Mouse (Mus musculus) inflammation-experienced regulatory T-cells (primary cell): Measurements from ENCODE around the gene Rrn3. TPM values are rescaled to one million over a fixed set of nuclear protein-coding genes. Genes with fewer than 3 reads are reported as not detected.

Source experiments
- polyA plus RNA-seq, 2 experiments: library from polyadenylated mRNA; unstranded; fragments of 100-300 nt; shearing (Covaris generic); gene quantifications; one replicate each; pipeline ENCODE4 v1.2.1; 2017

The Rrn3 gene
- 10 to 100 TPM; 35.7 to 43.4 TPM for polyA plus RNA-seq

DNA sequence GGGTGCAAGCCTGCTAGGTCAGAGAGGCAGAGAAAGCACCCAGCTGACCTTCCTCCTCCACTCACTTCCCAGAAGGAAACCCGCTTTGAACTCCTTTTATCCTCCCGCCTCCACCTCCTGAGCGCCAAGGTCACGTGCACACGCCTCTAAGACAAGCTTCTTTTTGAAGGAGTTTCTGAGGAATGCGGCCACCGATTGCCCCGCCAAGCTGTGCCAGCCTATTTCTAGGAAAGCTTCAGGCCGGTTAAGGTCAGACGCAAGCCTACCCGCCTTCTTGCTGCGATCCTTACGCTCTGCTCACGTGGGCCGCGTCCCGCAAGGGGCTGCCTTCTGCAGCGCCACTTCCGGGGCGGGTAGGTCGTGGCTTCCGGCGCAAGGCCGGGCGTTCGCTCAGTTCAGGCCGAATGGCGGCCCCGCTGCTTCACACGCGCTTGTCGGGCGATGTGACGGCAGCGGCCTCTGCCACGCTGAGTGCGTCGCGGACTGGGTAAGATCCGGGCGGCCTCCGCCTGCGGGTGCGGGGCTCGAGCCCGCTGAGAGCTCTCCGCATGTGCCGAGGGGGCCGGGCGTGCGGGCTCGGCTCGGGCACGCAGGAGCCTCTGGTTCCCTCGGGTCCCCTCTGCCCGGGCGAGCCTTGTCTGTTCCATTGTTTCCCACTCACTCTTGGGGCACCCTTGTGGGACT is at the start of gene Rrn3:
TSS of gene Rrn3 (plus strand) at position 356 of the 684 bp plus-strand sequence.

DNA sequence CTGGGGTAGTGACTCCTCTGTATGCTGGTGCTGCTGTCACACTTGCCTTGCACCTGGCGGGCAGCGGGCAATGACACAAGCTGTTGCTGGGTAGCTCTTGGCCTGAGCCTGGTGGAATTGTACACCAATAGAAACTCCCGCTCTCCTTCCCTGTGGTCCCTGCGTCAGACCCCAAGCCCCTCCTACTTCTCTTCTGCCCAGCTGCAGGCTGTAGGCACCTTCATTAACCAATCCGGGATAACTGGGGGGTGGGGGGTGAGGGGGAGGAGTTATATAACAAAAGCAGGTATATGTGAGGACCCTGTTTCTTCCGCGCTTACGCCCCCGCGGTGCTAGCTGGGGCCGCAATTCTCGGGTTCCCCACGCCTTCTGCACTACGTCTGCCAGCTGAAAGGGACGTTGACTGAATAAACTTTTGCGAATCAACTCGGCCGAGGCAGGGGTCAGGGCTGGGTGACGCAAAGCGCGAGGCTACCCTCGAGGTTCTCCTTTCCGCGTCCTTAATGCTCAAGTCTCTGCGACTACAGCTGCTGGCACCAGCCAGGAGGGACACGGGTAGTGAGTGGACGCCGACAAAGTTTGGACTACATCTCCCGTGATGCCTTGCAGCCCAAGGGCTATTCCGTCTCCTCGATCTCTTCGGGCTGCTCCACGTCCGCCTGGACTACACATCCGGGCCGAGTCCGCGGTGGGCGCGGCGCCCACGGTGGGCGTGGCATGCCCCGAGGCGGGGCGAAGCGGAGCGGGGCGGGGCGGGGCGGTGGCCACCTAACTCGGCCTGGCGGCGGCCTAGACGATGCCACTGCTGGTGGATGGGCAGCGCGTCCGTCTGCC is 38.3 kb downstream of the Rrn3 start, which contains the start of gene Ntan1:
TSS of gene Ntan1 (plus strand) at position 286 of the 834 bp plus-strand sequence.

Other genes with a start within 250 kb of the Rrn3 start
- gene Parn, start 112.5 kb upstream of the Rrn3 start, polyA plus RNA-seq = 10 to 100 TPM; 50.8 to 53.7 TPM
- 10 to 100 TPM; 55.7 to 64.6 TPM for gene Bfar, start 108.8 kb upstream of the Rrn3 start, polyA plus RNA-seq
- gene 3110001I22Rik, start 108.8 kb upstream of the Rrn3 start, polyA plus RNA-seq = 10 to 100 TPM; 11.3 to 12.6 TPM
- 1 to 10 TPM in 1 of 2 experiments, under 1 TPM in 1; 0.52 to 2.7 TPM for gene Pla2g10, start 49.7 kb upstream of the Rrn3 start, polyA plus RNA-seq
- 100 to 1,000 TPM; 126 to 181 TPM for gene Ntan1, start 38.1 kb downstream of the Rrn3 start, polyA plus RNA-seq
- gene Pdxdc1, start 122.4 kb downstream of the Rrn3 start, polyA plus RNA-seq = 10 to 100 TPM; 50.2 to 51.5 TPM
- 1 to 10 TPM in 1 of 2 experiments, under 1 TPM in 1; 0.66 to 3.4 TPM for gene Mpv17l, start 122.5 kb downstream of the Rrn3 start, polyA plus RNA-seq
- gene 2900011O08Rik, start 205.9 kb downstream of the Rrn3 start, polyA plus RNA-seq = 1 to 10 TPM in 1 of 2 experiments, under 1 TPM in 1; 0.19 to 3.1 TPM
- 1 to 10 TPM in 1 of 2 experiments, under 1 TPM in 1; 0.74 to 1.2 TPM for gene Ifitm7, start 206.2 kb downstream of the Rrn3 start, polyA plus RNA-seq